Mouse (Mus musculus): ENCODE data around the gene Tspan3.

Tspan3 gene

DNA sequence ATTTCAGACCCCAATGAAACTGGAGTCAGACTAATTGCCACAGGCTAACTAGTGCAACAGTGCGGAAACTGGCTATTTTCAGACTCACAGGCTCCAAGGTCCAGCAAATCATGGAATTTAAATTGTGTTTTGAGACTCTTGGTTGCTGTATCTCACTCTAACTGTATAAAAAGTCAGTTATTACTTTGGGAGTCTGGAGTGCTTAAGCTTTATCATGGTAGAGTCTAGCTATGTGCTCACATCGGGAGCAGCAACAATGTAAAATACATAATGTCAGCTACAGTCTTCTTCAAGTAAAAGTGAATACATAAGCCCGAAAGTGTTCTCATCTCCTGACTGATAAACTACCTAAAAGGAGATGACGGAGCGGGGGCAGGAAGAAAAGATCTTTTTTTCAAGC is 10.7 kb downstream of the Tspan3 start:
- no peak for DNase-seq

DNA sequence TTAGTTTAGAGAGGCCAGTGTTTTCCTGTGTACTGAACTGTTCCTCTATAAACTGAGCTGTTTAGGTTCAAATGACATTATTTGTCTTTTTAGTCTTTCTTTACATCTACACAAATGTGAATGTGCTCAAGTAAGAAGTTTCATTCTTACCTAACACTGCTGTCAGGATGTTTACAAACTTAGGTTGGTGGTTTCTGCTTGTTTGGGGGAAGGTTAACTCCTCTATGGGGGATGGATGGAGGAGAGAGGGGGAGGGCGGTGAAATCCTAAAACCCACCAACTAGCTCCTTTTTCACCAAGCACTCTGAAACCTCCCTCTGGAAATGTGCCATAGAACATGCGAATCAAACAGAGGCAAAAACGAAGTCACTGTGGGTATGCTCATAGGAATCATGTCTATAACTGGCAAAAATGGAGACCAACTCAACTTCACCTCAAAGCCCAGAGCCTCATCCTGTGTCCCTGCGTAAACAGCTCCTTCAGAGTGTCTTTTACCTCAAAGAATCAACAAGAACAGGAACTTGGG is 12.7 kb downstream of the Tspan3 start:
- no peak for DNase-seq

DNA sequence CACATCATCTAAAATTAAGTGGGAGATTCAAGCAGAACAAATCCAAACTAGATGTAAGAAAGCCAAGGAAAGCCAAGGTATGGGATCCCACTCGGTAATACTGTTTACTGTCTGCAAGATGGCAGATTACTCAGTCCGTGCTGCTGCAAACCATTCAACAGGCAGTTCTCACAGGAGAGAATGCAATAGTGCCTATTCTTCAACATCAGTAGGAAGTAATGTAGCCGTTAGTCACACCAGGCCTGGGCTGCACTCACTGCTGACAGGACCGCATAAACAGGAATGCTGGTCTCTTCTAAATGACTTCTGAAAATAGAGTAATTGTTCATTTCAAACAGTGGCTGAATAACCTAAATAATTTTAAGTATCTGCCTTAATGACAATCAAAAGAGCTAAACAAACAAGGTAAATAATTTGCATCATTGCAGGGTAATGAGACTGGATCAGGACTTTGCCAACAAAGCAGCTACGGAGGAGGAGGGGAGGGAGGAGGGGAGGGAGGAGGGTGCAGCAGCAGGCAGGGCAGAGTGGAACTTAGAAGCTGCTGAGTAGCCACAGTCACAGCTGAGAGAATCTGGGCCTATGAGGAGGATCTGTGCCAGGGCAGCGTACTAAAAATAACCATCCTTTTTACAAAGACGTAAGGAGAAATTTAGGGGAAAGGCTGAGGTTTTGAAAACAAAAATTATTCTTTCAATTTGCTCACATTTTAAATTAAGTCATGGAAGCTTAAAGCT is 13.4 kb downstream of the Tspan3 start:
- no peak for DNase-seq

DNA sequence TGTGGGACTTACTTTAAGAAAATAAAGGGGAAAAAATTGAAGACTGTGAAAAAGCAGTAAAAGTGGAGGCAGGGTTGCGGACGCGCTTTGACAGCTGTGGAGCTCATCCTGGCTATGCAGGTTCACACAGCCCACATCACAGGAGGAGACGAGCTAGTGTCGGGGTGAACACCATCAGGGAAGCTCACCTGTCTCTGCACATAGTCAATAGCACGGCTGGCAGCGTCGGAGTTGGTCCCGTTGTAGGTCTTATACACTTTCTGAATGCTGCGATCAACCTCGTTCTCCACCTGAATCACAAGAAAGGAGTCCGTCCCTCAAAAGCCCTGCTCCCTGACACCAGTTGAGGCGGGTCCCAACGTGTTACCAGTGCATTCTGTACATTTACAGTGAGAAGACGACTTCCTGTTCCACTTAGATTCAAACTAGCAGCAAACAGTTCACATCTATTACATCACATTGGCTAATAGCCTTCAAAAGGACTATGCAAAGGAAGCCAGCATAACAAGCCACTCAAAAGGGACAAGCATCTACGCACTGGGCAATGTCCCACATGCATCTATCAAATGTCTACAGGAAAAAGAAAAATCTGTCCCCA is 18.9 kb downstream of the Tspan3 start:
- peak; percentile 47 to 62 for DNase-seq

DNA sequence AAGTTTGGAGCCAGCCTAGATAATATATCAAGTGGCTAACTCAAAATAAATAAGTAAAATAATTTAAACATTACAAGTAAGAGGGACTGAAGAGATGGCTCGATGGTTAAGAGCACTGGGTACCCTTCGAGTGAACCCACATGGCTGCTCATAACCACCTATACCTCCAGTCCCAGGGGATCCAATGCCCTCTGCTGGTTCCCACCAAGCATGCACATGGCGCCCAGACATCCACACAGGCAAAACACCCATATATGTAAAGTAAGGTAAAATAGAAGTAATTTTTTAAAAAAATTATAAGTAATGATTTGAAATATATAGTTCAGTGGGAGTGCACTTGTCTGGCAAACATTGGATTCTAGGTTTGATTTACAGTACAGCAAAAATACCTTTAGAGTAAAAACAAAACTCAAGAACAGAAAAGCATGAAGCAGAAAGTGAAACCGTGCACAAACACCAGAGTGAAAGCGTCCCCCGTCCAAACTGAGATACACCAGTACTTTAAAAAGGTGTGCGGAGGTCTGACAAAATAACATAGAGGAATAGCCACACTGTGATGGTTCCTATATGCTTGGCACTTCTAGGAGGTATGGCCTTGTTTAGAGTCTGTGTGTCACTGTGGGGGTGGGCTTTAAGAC is 20.8 kb downstream of the Tspan3 start:
- no peak for DNase-seq

DNA sequence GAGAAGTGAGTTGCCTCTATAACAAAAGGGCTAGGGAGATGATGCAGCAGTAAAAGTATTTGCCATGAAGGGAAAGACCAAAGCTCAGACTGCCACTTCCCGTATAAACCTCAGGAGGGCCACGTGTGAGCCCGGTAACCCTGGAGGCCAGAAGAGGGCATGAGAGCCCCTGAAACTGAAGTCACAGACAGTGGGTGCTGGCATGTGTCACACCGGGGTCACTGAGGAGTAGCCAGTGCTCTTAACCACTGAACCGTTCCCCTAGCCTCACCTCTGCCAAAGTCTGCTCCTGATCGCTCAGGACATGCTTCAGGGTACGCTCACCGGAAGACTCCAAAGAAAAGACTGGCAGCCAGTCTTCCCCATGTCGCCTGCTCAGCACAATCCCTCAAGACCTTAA is 23.5 kb downstream of the Tspan3 start:
- DNase-seq = no peak

DNA sequence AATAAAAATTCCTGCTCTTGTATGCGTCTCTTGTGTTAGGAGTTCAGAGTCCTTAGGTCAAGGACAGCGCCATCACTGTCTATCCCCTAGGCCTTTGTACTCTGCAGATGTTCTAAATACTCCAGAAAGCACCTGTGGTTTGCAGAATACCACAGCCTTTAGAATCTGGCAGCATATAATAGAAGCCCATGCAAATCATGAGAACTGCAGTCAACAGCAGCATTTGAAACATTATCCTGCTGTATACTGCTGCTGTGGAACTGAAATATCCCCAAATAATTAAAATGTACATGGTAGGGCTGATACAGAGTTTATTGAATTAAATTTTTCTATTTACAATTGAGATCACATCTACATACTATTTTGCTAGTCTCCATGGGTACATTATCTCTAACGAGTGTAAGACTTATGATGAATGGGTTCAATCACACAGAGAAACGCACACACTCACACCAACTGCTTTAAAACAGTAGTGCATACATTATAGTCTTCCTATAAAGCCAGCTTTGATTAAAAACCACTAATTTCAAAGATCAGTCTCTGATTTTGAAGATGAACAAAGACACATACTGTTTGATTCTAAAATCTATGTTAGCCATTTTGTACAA is 29.6 kb downstream of the Tspan3 start:
- no peak for DNase-seq

DNA sequence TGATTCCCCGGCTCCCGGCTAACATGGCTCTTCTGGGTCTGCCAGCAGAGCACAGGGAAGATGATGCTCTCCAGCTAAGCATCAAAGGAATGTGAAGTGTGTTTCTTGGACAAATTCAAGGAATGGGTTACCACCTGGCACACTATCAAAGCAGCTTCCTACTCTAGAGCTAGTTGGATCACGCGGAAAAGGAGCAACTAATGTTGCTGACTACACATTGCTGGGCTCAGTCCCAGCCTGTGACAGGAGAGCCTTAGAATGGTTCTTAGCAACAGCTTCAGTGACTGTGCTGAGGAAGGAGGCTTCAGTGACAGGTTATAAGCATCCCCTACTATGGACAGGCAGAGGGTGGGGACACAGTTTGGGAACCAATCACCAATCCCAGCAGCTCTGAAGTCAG is 30.7 kb downstream of the Tspan3 start:
- DNase-seq = no peak

DNA sequence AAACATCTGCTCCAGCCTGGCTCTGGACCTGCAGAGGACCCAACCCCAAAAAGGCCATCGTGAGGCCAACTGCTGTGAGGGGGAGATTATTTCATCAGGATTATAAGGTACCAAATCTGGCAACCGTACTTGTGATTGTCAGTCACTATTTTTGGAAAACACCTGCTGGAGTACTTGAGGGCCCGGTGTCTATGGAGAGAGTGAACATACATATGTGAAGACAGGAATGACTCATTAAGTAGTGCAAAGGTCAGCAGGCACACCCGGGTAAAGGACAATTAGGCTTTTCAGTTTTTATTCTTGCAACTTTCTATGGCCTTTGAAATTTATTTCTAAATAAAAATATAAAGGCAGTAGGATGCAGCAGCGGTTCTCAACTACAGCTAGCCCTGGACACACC is 31.3 kb downstream of the Tspan3 start:
- no peak for DNase-seq

DNA sequence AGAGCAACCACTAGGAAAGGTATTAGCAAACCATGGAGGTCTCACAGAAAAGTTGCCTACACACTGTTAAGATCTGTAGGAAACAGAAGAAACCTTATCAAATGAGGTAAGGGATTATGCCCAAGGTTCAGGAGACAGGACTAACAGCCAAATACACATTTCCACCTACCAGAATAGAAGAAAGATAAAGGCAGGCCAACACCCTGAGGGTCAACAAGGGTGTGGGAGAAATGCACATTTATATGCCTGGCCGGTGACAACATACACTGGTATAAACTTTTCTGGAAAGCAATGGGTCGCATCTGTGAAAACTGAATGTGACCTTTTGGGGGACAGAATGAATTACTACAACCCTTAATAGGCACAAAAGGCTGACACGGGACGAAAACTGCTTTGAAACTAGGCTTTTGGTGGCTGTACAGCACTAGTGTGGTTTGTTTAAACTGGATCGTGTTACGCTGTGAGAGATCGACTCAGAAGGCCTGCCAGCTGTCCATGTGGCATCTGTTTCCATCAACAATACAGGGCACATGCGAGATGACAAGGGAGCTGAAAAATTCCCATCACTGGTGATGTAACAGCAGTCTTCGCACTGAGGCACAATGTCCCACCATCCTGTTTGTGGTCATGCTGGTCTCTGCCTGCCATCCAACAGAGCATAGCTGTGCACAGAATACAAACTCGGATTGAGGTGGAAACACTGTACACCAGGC is 33.3 kb downstream of the Tspan3 start:
- DNase-seq = no peak

DNA sequence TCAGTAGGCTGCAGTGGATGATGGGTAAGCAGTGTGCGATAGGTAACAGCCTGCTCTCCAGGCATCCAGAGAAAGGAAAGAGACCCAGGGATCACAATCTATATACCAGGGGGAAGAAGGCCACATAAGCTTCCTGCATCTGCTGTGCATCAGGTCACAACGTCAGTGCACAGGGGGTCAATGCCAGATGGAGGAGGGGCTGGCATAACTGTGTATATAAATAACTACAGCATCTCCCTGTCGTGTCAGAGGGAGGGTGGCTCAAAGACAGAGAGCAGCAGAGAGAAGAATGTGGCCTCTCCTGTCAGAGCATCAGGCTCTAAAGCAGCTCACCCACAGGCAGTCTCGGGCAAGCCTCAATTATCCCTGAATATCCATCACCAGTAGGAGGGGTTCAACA is 34.7 kb downstream of the Tspan3 start:
- no peak for DNase-seq

DNA sequence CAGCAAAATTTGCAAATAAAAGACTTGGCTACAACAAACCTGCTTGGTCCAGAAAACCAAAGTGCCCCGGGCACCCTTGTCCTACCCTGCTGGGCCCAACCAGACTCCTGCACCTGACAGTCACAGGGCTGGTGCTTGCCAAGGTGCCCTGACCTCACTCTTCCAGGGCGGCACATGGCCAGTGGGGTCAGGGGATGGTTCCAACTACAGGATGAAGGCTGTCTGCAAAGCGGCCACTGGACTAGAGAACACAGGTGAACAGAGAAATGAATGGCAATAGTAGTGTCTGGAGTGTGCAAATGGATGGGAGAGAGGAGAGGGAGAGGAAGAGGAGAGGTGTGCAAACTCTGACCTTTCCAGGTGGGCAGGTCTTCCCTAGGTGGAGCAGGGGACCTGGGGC is 35.3 kb downstream of the Tspan3 start:
- no peak for DNase-seq

DNA sequence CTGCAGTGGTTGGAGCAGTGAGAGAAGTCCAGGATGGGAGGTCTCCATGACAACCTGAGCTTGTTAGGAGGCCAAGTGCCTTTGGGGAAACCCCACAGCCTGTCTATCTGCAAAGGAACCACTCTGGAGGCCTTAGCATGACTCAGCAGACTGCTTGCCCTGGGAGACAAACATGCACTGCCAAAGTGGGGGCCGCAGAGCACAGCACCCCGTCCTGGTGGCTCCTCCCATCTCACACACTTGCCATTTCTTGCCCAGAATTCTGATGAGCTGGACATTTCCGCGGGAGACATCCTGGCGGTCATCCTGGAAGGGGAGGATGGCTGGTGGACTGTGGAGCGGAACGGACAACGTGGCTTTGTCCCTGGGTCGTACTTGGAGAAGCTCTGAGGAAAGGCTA is 36.9 kb downstream of the Tspan3 start:
- peak in 1 of 2 experiments; percentile 3 for DNase-seq

DNA sequence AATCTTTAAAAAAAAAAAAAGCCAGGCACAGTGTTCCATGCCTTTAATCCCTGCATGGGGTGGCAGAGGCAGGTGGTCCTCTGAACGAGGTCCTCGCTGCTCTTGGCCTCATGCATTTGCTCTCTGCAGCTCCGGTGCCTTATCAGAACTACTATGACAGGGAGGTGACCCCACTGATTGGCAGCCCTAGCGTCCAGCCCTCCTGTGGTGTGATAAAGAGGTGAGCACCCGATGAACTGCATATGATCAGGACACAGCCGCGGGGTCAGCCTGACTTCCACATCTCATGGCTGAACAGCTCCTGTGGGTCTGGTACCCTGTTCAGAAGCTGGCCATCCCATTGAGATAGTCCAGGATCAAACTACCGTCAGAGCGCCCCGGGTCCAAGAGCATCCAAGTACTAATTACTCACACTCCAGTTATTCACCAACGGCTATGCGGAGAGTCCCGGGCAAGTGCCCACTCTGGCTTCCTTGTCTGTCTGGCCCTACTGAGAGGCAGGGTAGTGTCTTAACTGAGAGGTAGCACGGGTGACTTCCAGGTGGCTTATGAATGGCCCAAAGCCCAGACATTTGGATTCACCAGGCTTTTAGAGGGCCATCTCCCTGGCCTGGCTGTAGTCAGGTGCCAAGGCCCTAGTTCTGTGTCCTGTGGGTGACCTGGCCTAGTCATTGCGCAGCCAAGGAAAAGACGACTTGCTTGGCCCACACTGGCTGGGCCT is 38.7 kb downstream of the Tspan3 start:
- DNase-seq = peak in 1 of 2 experiments; percentile 8

DNA sequence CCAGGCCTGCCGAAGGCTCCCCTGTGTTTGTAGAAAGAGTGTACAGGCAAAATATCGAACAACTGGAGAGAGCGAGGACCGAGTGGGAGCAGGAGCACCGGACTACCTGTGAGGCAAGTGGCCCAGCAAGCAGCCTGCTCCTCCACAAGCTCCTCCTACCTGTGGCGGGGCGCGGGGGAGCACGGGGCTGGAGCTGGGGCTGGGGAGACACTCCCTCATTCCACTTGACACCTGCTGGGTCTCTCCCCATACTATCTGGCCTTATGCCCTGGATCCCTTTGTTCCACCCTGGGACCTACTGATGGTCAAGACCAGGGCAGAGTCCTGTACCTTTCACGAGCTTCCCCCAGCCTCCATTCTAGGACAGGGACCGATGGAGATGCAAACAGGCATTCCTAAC is 40.7 kb downstream of the Tspan3 start:
- peak in 1 of 2 experiments; percentile 20 for DNase-seq

DNA sequence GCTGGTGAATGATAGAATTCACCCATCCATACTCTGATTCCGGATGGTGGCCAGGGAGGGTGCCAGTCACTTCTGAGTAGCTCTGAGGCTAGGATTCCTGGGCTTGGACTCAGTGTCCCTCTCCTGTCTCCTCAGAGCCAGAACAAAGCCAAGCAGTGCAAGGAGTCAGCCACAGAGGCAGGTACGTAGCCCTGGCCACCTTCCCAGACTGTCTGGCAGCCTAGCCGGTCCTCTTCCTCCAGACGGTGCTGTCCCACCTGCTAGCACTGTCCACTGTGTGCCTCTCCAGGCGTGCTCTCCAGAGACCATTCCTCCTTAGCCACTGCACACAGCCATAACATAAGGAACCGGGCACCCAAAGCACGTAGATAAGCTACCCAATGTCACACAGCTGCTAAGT is 41.7 kb downstream of the Tspan3 start:
- no peak for DNase-seq

DNA sequence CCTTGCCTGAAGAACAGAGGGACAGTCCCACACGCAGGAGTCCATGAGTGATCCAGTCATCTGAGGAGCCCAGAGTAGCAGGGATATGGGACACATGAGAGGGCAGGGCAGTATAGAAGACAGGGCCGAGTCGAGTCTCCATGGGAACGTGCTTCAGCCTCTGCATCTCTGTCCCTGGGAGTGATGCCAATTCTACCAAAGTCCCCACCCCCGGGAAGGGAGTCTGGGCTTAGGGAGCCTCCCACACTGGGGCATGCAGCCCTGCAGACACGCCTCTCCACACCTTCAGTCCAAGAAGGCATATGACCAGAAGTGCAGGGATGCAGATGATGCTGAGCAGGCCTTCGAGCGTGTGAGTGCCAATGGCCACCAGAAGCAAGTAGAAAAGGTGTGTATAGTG is 42.3 kb downstream of the Tspan3 start:
- no peak for DNase-seq

DNA sequence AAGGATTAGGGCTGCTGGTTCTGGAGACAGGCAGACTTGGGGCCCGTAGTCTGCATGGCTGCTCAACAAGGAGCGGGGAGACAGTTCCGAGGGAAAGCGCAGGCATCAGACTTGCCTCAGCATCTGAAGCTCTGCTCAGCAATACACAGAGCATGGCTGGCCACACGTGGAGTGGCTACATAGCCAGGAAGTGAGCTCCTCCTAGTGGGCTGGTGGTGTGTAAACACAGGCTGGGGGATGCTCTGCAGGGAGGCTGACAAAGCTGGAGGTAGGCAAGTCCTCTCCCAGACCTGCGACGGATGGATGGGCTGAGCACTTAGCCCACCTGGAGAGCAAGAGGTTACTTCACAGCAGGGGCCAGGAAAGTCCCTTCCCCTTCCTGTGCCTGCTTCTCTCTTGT is 44.2 kb downstream of the Tspan3 start:
- DNase-seq = peak; percentile 30 to 47

DNA sequence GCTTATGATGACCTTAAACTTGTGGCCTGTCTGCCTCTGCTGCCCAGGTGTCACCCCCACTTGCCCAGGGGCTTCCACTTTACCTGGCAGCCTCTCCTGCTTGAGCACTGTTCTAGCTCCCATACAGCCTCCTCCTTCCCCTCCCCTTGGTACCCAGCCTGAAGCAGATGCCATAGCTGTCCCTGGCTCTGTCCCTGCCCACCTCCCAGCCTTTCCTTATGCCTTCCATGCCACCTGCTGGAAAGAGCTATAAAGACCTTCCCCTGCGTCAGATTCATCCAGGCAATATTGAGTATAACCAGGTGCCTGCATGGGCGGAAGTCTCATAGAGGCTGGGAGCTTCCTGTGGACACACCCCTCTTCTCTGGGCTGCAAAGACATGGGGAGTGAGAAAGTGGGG is 45.6 kb downstream of the Tspan3 start:
- peak in 1 of 2 experiments; percentile 7 for DNase-seq

DNA sequence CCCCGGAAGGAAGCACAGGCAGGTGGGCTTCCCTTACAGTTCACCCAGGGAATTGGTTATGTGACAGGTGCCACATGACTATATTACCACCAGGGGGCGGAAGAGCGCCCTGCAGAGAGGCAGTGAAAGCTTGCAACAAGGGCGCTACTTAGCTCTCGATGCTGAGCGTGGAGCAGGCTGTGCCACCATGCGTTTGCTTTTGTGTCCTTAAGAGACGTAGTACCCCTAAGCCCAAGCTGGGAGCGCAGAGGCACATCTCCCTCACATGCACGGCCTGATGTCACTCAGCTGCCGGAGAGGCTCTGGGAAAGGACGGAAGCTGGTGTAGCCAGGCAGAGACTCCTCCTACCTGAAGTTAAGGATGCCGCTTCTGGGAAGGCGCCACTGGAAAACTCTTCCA is 46.7 kb downstream of the Tspan3 start:
- peak; percentile 57 to 68 for DNase-seq

DNA sequence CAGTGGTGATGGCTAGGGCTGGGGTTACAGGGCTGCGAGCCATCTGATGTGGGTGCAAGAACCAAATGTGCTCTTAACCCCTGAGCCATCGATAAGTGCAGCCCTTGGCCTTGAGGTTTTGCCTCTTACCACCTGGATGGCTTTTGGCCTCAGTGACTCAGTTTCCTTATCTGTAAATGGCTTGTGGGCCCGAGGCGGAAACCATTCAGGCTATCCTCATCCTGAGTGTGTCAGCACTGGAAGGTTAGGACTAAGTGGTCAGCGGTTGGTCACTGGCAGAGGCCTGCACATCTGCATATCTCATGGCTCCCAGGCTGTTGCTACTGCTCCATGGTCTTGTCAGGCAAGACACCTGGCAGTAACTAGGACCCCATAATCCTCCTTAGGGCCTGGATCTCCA is 47.2 kb downstream of the Tspan3 start:
- no peak for DNase-seq

DNA sequence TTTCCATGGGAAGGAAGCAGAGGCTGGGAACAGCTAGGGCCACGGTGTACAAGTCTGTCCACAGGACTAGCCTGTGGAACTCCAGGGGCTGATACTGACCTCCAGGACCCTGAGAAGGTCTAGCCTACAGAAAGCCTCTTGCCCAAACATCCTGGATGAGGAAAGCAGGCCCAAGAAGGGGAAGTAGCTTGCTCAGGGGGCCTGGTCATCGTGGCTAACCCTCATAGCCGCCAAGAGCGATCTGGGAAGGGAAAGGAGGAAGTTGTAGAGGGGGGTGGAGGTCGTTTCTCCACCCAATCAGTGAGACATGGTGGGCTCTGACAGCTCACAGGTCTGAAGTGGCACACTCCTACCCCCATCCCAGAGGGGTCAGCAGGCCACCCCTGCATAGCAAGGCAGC is 57.1 kb downstream of the Tspan3 start:
- DNase-seq = no peak
